Mouse (Mus musculus) embryonic facial prominence, embryonic 10.5 days (tissue): Measurements from ENCODE around the gene Lcn5. TPM values are rescaled to one million over a fixed set of nuclear protein-coding genes. Genes with fewer than 3 reads are reported as not detected.

Experiments
- DNase-seq: peaks from one replicate; pipeline ENCODE4 v3.0.0-alpha.2; 2017; ENCODE audit warnings: low spot score
- H3K27ac ChIP-seq: fragments of 300-500 bp; sonication (generic); replicated peaks from 2 replicates; pipeline ENCODE4 v1.5.1; 2016; ENCODE audit warnings: mild to moderate bottlenecking
- H3K27me3 ChIP-seq: fragments of 300-500 bp; sonication (generic); replicated peaks from 2 replicates; pipeline ENCODE4 v1.6.1; 2016; ENCODE audit warnings: low read depth, mild to moderate bottlenecking; ENCODE audit not compliant: poor library complexity, severe bottlenecking
- H3K36me3 ChIP-seq: fragments of 300-500 bp; sonication (generic); replicated peaks from 2 replicates; pipeline ENCODE4 v1.6.1; 2016; ENCODE audit warnings: mild to moderate bottlenecking, moderate library complexity
- H3K4me1 ChIP-seq: fragments of 300-500 bp; sonication (generic); 2 replicates; pipeline ENCODE4 v1.6.1; 2016
- H3K4me3 ChIP-seq: fragments of 300-500 bp; sonication (generic); 2 replicates; pipeline ENCODE4 v1.5.1; 2016; ENCODE audit warnings: mild to moderate bottlenecking, moderate library complexity
- H3K9me3 ChIP-seq: fragments of 300-500 bp; sonication (generic); 2 replicates; pipeline ENCODE4 v1.6.1; 2016; ENCODE audit warnings: mild to moderate bottlenecking
- WGBS: fragments of 180-500 bp; shearing (Covaris S2); methylation state at CpG from one replicate; pipeline ENCODE4 v1.1.7; 2016; 5-methylcytosine and 5-hydroxymethylcytosine counted together
- polyA plus RNA-seq: library from polyadenylated mRNA; unstranded; fragments of >200 nt; fragmentation: Nextera tagmentation; extraction: Ambion mirVana; gene quantifications from 2 replicates; pipeline ENCODE4 v1.2.1, GENCODE M21; 2016

Lcn5 gene
- polyA plus RNA-seq = not detected in 2 replicates

DNA sequence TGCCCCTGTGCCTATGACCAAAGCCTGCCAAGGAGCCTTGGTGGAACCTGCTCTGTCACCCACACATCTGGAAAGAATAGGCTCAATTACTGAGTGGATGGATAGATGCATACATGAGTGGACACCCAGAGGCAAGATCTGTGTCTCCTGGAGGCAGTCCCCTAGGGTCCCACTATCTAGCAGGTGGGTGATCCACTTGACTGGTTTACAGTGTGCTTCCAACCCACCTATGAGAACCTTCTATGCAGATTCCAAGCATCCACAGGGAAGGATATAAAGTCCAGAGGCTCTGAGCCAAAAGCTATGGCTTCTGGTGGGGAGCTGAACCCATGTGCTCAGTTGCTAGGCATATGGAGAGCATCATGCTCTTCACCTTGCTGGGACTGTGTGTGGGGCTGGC, at the start of gene Lcn5:
Lcn5 (plus strand) TSS at position 301 of the 400 bp plus-strand sequence.
- peaks cover 15% of the 10 kb centered on the region for H3K4me1 ChIP-seq
- H3K36me3 ChIP-seq = no peaks in the 10 kb centered on the region
- H3K4me3 ChIP-seq = no peak within 1 kb of the TSS
- H3K27ac ChIP-seq = no peak within 1 kb of the TSS
- no peak for DNase-seq
- H3K27me3 ChIP-seq = no peaks in the 10 kb centered on the region
- no peaks in the 10 kb centered on the region for H3K9me3 ChIP-seq

DNA sequence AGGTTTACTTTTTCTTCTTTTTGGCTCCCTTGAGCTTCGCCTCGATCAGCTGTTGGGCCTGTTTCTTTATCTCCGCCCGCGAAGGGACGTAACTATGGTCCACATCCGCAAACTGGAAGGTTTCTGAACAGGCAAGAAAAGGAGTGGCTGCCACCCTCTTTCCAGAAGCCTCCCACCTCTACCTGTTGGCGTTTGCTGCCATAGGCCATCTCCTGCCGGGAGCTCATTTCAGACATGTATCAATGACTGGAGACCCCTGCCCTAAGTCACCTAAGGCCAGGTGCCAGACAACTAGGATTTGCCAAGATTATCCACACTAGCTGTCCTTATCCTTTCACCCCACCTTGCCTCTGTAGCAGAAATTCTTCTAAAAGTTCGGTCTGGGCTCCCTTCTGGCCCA, 49.1 kb upstream of the Lcn5 start:
- Histone ChIP-seq H3K27me3 (peaks cover 46% of the 10 kb centered on the region), H3K4me1 (peaks cover 17% of the 10 kb centered on the region), H3K36me3 (peaks cover 15% of the 10 kb centered on the region), H3K9me3 (no peaks in the 10 kb centered on the region), H3K27ac (peak overlapping the region; percentile 96), H3K4me3 (peak overlapping the region; percentile 94)
- WGBS = 70% methylated on average over 10 of the region's 10 CpGs
- DNase-seq = no peak

DNA sequence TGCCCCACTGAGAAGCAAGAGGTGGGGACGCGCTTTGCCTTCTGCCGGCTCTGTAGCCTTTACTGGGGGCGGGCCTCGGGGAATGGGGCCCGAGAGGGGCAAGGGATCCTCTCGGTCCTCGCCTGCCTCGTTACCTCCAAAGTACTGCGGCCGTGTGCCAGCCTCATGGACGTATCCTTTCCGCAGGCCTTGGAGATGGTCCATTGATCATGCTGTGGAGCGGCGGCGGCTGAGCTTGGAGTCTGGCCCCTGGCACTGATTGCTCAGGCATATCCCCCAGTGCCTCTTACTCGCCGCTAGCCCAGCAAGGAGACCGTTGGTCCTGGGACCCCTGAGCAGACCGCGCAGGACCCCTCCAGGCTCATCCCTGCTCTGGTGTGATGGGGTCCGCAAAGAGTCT, 41.4 kb upstream of the Lcn5 start:
- no peak overlapping the region; the same call in 1 of the 2 replicates for H3K27ac ChIP-seq
- peaks cover 19% of the 10 kb centered on the region for H3K4me1 ChIP-seq
- DNase-seq = no peak
- WGBS = 26% methylated on average over 22 of the region's 22 CpGs
- H3K36me3 ChIP-seq = no peaks in the 10 kb centered on the region
- peaks cover 85% of the 10 kb centered on the region for H3K27me3 ChIP-seq
- H3K9me3 ChIP-seq = no peaks in the 10 kb centered on the region
- H3K4me3 ChIP-seq = peak overlapping the region; percentile 33

DNA sequence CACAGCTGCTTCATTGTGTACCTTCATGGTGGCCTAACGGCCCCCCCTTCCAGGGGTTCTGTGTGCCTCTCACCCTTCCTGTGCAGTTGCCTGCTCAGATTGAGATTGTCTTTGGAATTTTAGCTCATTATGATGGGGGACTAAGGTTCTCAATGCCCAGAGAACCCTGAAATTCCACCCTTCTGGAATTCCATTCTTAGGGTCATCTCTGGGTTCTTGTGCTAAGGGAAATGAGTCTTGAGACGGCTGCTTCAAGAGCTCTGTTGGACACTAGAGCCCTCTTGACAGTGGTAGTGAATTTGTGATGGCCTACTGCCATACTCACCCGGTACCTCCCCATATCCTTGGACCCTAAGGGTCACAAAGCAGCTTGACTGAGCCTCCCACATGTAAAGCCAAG, 40.2 kb upstream of the Lcn5 start, which contains the start of gene Ccdc183:
Ccdc183 (minus strand) TSS at position 101 of the 400 bp plus-strand sequence.
- peaks cover 25% of the 10 kb centered on the region for H3K4me1 ChIP-seq
- H3K36me3 ChIP-seq = no peaks in the 10 kb centered on the region
- H3K9me3 ChIP-seq = no peaks in the 10 kb centered on the region
- WGBS = 82% methylated on average over 3 of the region's 3 CpGs
- peaks cover 76% of the 10 kb centered on the region for H3K27me3 ChIP-seq
- H3K4me3 ChIP-seq = peak within 1 kb of the TSS; percentile 33; the same call in 1 of the 2 replicates
- H3K27ac ChIP-seq = no peak within 1 kb of the TSS
- no peak for DNase-seq

DNA sequence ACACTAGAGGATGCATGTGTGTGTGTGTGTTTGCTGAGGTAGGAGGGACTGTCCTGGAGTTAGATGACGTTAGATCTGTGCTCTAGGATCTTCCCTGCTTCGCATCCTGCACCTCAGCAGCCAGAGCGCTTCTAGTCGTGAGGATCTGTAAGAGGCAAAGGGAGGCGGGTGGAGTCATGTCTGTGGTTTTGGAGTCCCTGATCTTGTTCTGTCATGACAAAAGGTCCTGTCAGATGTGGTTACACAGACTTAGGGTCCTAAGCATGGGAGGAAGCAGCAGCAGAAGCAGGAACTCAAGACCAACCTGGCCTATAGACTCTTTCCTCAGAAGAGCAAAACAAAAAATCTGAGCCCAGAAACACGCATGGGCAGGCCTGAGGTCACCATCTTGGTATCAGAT, 37.4 kb upstream of the Lcn5 start:
- no peaks in the 10 kb centered on the region for H3K9me3 ChIP-seq

DNA sequence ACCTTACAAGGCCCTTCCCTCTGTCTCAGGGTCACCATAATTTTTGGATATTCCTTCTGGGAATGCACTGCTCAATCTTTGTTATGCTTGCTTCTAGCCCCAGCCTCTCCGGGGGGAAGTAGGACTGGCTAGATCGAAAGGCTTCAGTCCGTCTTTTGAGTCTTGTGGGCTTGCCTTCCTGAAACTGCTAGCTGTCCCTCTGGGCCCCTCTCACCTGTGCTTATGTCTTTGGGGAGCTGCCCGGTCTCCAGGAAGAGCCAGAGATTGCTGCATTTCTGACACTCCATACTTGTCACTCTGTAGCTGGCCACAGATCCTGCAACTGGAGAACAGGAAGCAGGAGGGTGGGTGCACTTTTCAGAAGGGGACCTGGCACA, 36.9 kb upstream of the Lcn5 start:
- Histone ChIP-seq H3K27me3 (peaks cover 45% of the 10 kb centered on the region), H3K9me3 (no peaks in the 10 kb centered on the region), H3K4me1 (peaks cover 24% of the 10 kb centered on the region), H3K27ac (no peak overlapping the region), H3K36me3 (no peaks in the 10 kb centered on the region), H3K4me3 (peak overlapping the region; percentile 62; the same call in 1 of the 2 replicates)
- no peak for DNase-seq
- 88% methylated on average over 4 of the region's 4 CpGs for WGBS

More for the DNA sequence above, 37.4 kb upstream of the Lcn5 start:
- WGBS = 82% methylated on average over 6 of the region's 6 CpGs
- no peaks in the 10 kb centered on the region for H3K36me3 ChIP-seq
- no peak overlapping the region for H3K4me3 ChIP-seq
- no peak overlapping the region for H3K27ac ChIP-seq
- no peak for DNase-seq
- H3K4me1 ChIP-seq = peaks cover 25% of the 10 kb centered on the region
- peaks cover 50% of the 10 kb centered on the region for H3K27me3 ChIP-seq

DNA sequence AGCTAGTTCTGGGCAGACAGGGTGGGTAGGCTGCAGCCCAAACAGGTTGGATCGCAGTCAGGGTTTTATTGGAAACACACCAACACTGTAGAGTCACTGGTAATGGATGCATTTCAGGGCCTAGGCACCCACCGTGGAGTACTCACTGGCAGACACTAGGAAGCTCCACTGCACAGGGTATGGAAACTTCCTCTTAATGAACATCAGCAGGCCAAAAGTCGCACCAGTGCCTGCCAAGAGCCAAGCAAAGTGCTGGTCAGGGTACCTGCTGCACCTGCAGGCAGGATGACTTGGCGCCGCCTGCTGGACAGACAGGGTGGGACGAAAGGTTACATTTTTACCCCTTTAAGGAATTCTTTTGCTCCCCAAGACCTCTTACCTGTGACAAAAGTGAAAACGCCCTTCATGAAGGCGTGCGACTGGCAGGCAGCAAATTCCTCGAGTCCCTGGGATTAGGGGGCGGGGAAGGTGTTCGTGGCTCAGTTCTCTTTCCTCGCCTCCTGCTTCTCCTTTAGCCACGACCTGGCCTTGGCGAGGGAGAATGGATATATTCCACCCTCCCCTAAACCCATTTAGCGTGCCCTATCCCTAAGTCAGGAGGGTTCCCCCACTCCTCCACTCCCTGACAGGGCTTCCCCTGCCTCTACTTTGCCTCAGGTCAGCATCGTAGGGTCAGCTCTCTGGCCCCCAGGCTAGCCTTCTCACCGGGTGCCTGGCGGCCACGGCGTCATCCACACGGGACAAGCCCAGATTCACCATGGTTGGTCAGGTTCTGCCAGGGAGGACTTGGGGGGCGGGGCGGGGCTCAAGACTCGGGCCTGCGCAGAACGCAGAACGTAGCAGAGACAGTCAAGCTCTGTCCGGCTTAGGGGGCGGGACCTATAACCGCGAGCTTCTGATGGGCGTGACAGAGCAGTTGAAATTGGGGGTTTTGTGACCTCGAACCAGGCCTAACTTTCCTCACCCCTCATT, 36.2 kb upstream of the Lcn5 start, which contains the start of gene Tmem141:
Tmem141 (minus strand) TSS at position 777 of the 972 bp plus-strand sequence.
- WGBS = 5% methylated on average over 34 of the region's 34 CpGs
- peaks cover 21% of the 10 kb centered on the region for H3K4me1 ChIP-seq
- DNase-seq = peak; percentile 90
- peak within 1 kb of the TSS; percentile 62 for H3K4me3 ChIP-seq
- peaks cover 38% of the 10 kb centered on the region for H3K27me3 ChIP-seq
- peak within 1 kb of the TSS; percentile 77 for H3K27ac ChIP-seq
- no peaks in the 10 kb centered on the region for H3K9me3 ChIP-seq
- H3K36me3 ChIP-seq = no peaks in the 10 kb centered on the region

DNA sequence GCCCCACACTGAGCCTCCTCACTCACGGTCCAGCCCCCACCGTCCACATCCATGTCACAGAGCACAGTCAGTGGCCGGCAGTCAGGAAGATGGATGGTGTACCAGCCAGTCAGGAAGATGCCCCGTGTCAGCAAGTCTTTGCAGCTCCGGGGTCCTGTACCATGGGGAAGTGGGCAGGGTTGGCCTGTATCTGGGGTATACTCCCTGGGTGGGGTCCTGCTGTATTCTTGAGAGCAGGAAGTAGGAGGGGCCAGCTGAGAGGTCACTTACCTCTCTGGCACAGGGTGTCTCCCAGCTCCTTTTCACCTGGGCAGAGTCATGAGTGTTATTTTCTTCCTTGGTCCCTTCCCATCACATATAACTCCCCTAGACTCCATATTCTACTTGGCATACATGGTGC, 31.8 kb upstream of the Lcn5 start:
- no peak overlapping the region for H3K27ac ChIP-seq
- no peak for DNase-seq
- H3K9me3 ChIP-seq = no peaks in the 10 kb centered on the region
- 74% methylated on average over 5 of the region's 5 CpGs for WGBS
- no peaks in the 10 kb centered on the region; the same call in 1 of the 2 replicates for H3K27me3 ChIP-seq
- no peaks in the 10 kb centered on the region for H3K36me3 ChIP-seq
- H3K4me1 ChIP-seq = peaks cover 24% of the 10 kb centered on the region
- no peak overlapping the region for H3K4me3 ChIP-seq

DNA sequence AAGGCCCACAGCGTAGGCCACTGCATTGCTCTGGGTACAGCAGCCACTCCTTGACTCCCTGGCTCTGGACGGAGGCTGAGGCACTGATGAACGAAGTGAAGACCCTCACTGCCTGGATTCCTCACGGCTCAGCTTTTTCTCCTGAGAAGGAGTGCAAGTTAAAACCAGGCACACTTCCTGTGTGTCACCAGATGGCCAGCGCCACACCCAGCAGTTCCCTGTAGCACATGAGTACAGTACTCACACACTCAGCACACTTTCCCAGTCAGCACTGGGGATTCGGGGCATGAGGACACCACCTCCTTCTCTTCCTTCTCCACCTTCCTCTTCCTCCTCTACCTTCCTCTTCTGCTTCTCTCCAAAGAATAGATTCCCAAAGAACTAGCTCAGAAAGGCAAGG, 29.9 kb upstream of the Lcn5 start, which contains the start of gene Fcna:
Fcna (minus strand) TSS at position 220 of the 400 bp plus-strand sequence.
- no peaks in the 10 kb centered on the region; the same call in 1 of the 2 replicates for H3K27me3 ChIP-seq
- peaks cover 14% of the 10 kb centered on the region for H3K4me1 ChIP-seq
- H3K36me3 ChIP-seq = no peaks in the 10 kb centered on the region
- no peak for DNase-seq
- no peaks in the 10 kb centered on the region for H3K9me3 ChIP-seq
- 79% methylated on average over 6 of the region's 6 CpGs for WGBS
- H3K4me3 ChIP-seq = no peak within 1 kb of the TSS
- H3K27ac ChIP-seq = peak within 1 kb of the TSS; percentile 2; the same call in 1 of the 2 replicates

DNA sequence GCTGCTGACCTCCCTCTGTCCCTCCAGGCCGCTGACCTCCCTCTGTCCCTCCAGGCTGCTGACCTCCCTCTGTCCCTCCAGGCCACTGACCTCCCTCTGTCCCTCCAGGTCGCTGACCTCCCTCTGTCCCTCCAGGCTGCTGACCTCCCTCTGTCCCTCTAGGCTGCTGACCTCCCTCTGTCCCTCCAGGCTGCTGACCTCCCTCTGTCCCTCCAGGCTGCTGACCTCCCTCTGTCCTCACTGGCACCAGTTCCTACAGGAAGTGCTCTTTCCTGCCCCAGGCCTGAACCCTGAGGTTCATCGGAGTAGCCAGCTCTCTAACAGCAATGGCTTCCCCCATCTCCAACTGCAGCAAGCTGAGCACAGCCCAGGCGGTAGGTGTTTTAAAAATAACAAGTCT, 29.0 kb upstream of the Lcn5 start:
- peaks cover 14% of the 10 kb centered on the region for H3K4me1 ChIP-seq
- H3K9me3 ChIP-seq = no peaks in the 10 kb centered on the region
- 44% methylated on average over 4 of the region's 4 CpGs for WGBS
- no peak for DNase-seq
- peak overlapping the region; percentile 2; the same call in 1 of the 2 replicates for H3K27ac ChIP-seq
- H3K36me3 ChIP-seq = no peaks in the 10 kb centered on the region
- H3K4me3 ChIP-seq = no peak overlapping the region
- no peaks in the 10 kb centered on the region; the same call in 1 of the 2 replicates for H3K27me3 ChIP-seq

DNA sequence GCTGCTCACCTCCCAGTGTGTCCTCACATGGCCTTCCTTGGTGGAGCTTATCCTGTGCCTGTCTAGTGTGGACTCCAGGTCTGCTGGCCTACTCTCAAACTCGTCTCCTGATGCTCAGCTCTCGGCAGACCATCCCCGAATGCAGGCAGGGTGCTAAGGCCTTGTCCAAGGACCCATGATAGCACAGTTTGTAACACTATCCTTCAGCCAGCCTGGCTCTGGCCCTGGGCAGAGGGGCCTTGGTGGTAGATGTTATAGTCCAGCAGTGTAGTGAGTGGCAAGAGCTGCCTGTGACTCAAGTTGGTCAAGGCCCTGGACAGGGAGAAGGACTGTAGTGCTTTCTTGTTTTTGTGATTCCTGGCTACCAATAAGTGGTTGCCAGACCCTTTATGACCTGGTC, 24.1 kb upstream of the Lcn5 start:
- Histone ChIP-seq H3K27me3 (no peaks in the 10 kb centered on the region), H3K4me1 (peaks cover 3% of the 10 kb centered on the region), H3K27ac (no peak overlapping the region), H3K36me3 (no peaks in the 10 kb centered on the region), H3K4me3 (no peak overlapping the region), H3K9me3 (no peaks in the 10 kb centered on the region)
- DNase-seq = no peak
- WGBS = 87% methylated on average over 3 of the region's 3 CpGs

DNA sequence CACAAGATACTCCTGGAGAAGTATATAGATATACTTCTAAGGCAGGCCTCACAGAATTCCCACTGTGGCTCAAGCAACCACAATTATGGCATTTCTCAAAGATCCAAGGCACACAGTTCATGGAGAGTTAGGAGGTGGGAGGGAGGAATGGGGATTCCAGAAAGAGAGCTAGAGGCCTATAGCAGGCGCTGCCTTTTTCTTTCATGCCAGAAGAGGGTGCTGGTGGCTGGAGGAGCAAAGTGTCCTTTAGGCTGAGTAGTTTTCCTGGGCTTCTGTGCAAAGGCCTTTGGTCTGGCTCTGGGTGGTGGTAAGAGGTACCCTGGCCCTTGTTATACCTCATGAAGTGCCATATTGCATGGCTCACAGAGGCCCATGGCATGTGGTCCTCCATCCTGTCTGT, 23.7 kb upstream of the Lcn5 start:
- Histone ChIP-seq H3K27ac (no peak overlapping the region), H3K27me3 (no peaks in the 10 kb centered on the region), H3K4me3 (no peak overlapping the region), H3K4me1 (no peaks in the 10 kb centered on the region), H3K9me3 (no peaks in the 10 kb centered on the region), H3K36me3 (no peaks in the 10 kb centered on the region)
- no peak for DNase-seq
- 44% methylated on average over 1 of the region's 1 CpGs for WGBS

DNA sequence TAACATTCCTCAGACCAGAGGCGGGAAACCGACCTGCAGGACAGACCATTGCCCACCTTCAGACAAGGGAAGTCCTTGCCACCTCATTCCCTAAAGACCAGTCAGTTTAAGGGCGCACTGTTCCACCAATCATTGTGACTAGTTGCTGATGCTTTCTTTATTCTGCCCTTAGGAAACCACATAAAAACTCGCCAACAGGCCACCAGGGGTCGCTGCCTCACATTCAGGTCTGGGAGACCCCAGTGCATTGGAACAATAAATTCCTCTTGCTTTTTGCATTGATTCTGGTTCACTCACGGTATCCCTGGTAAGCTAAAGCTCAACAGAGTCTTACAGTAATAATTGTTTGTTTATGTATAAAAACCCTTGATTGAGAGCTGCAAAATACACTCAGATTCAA, 17.9 kb upstream of the Lcn5 start:
- 15% methylated on average over 6 of the region's 6 CpGs for WGBS
- Histone ChIP-seq H3K27me3 (no peaks in the 10 kb centered on the region), H3K27ac (no peak overlapping the region), H3K9me3 (no peaks in the 10 kb centered on the region), H3K4me3 (no peak overlapping the region), H3K36me3 (no peaks in the 10 kb centered on the region), H3K4me1 (0 out of 2 replicates have a peak, but pooled peaks cover 3% of the 10 kb centered on the region)
- DNase-seq = peak; percentile 71
